Mouse (Mus musculus) lung, embryonic 15.5 days (tissue): Measurements from ENCODE around the gene Hsph1. TPM values are rescaled to one million over a fixed set of nuclear protein-coding genes. Genes with fewer than 3 reads are reported as not detected.
A peak's percentile ranks its signal among the peaks of the same experiment; 100 is the strongest.

ENCODE experiments used
- ATAC-seq: fragments of 200-750 bp; cut with Nextera tagmentation; 2 replicates; pipeline ENCODE4 v1.8.0; 2017; ENCODE audit warnings: moderate number of reproducible peaks, borderline replicate concordance; ENCODE audit not compliant: low FRiP score, low TSS enrichment; ENCODE audit errors: extremely low read depth
- H3K27ac ChIP-seq: fragments of 300-500 bp; sonication (generic); 2 replicates; pipeline ENCODE4 v1.5.1; 2015; ENCODE audit warnings: moderate library complexity, mild to moderate bottlenecking, inconsistent platforms
- H3K27me3 ChIP-seq: fragments of 300-500 bp; sonication (generic); 2 replicates; pipeline ENCODE4 v1.6.1; 2015; ENCODE audit warnings: inconsistent platforms
- H3K36me3 ChIP-seq: fragments of 300-500 bp; sonication (generic); 2 replicates; pipeline ENCODE4 v1.6.1; 2015; ENCODE audit warnings: inconsistent platforms
- H3K4me1 ChIP-seq: fragments of 300-500 bp; sonication (generic); 2 replicates; pipeline ENCODE4 v1.6.1; 2015; ENCODE audit warnings: inconsistent platforms
- H3K4me2 ChIP-seq: fragments of 300-500 bp; sonication (generic); 2 replicates; pipeline ENCODE4 v1.6.1; 2015; ENCODE audit warnings: inconsistent platforms, mild to moderate bottlenecking, moderate library complexity
- H3K4me3 ChIP-seq: fragments of 300-500 bp; sonication (generic); 2 replicates; pipeline ENCODE4 v1.5.1; 2015; ENCODE audit warnings: mild to moderate bottlenecking, inconsistent platforms
- H3K9ac ChIP-seq: fragments of 300-500 bp; sonication (generic); 2 replicates; pipeline ENCODE4 v1.6.1; 2015; ENCODE audit warnings: inconsistent platforms
- H3K9me3 ChIP-seq: fragments of 300-500 bp; sonication (generic); 2 replicates; pipeline ENCODE4 v1.6.1; 2016; ENCODE audit warnings: inconsistent platforms
- WGBS: fragments of 180-500 bp; shearing (Covaris S2); methylation state at CpG from one replicate; pipeline ENCODE4 v1.1.7; 2015; 5-methylcytosine and 5-hydroxymethylcytosine counted together
- polyA plus RNA-seq: library from polyadenylated mRNA; unstranded; fragments of >200 nt; fragmentation: Nextera tagmentation; extraction: Ambion mirVana; gene quantifications from 2 replicates; pipeline ENCODE4 v1.2.1, GENCODE M21; 2015

Hsph1 gene
- polyA plus RNA-seq, 1 experiment from 2014 or later: 52.7 TPM

DNA sequence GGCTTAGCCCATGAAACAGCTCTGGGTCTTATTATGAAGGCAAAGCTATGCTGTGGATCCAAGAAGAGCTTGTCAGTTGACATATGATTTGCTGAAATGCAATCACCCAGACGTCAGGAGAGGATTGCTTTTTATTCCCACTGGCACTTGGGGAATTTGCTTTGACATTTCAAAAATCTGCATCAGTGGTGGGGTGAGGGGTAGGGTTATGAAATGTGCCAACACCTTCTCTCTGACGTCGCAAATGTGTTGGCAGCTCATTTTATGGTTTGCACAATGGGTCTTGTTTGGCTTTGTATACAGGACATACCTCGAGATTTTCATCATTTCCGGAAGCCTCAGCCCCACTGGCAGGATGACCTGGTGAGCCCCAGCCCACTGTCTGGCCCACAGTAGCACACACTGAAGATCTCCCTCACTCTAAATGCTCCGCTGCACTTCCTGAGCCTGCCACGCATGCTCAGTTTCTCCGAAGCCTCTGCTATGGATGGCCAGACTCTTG lies 52.0 kb downstream of the Hsph1 start:
- Histone ChIP-seq H3K4me3 (no peak overlapping the region), H3K9ac (no peak overlapping the region), H3K9me3 (no peaks in the 10 kb centered on the region), H3K4me1 (peaks cover 6% of the 10 kb centered on the region; the same call in 1 of the 2 replicates), H3K36me3 (no peaks in the 10 kb centered on the region), H3K27ac (no peak overlapping the region), H3K4me2 (no peak overlapping the region), H3K27me3 (no peaks in the 10 kb centered on the region)
- ATAC-seq: peak; percentile 65; the same call in 1 of the 2 replicates
- 34% methylated on average over 8 of the region's 8 CpGs for WGBS

DNA sequence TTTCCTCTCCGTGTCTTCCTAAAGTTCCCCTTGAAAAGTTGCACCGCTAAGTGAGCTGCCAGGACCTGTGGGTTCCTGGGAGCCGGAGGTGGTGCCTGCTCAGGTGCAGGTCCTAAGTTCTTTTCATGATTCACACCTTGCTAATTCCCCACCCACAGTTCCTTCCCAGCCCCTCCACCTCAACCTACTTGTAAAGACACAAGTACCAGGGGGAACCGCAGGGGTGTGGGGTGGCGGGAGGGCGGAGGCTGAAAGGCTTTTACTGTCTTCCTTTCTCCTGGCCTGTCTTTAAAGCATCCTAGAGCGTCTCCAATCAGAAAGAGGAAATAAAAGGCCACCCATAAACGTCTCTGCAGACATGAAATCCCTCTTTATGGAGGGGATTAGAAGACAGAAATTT lies 52.7 kb downstream of the Hsph1 start:
- no peaks in the 10 kb centered on the region for H3K9me3 ChIP-seq
- WGBS: 35% methylated on average over 8 of the region's 8 CpGs
- no peaks in the 10 kb centered on the region for H3K27me3 ChIP-seq
- ATAC-seq: no peak
- no peak overlapping the region for H3K9ac ChIP-seq
- no peak overlapping the region for H3K4me2 ChIP-seq
- H3K4me3 ChIP-seq: no peak overlapping the region
- H3K27ac ChIP-seq: no peak overlapping the region
- peaks cover 4% of the 10 kb centered on the region; the same call in 1 of the 2 replicates for H3K4me1 ChIP-seq
- H3K36me3 ChIP-seq: no peaks in the 10 kb centered on the region

- no peak for ATAC-seq
These were observed 53.4 kb downstream of the Hsph1 start for GRCm38 (mm10) chr5:149582642-149583262.

DNA sequence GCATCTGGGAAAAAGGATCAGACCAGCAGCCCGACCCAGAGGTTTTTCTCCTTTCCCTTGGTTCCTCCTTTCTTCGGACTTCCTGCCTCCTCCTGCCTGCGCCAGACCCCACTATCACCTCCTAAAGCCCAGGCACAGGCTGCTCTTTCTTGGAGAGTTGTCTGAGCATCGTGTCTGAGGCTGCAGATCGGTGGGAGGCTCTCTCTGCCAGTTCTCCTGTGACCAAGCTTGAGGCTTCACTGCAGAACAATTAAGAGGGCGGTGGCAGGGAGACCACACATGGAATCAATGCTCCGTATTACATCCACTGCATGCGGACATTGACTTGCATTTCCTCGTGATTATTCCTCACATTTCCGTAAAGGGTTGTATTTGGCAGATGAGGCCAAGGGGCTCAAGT lies 58.7 kb downstream of the Hsph1 start:
- Histone ChIP-seq H3K4me2 (no peak overlapping the region), H3K27me3 (no peaks in the 10 kb centered on the region), H3K9ac (no peak overlapping the region), H3K4me1 (no peaks in the 10 kb centered on the region), H3K36me3 (no peaks in the 10 kb centered on the region), H3K4me3 (no peak overlapping the region), H3K27ac (no peak overlapping the region), H3K9me3 (no peaks in the 10 kb centered on the region)
- 34% methylated on average over 10 of the region's 10 CpGs for WGBS
- no peak for ATAC-seq

More at GRCm38 (mm10) chr5:149582642-149583262, 53.4 kb downstream of the Hsph1 start:
- H3K4me1 ChIP-seq: peaks cover 3% of the 10 kb centered on the region; the same call in 1 of the 2 replicates
- WGBS: 37% methylated on average over 5 of the region's 5 CpGs
- no peaks in the 10 kb centered on the region for H3K9me3 ChIP-seq
- H3K9ac ChIP-seq: no peak overlapping the region
- H3K4me3 ChIP-seq: no peak overlapping the region
- no peaks in the 10 kb centered on the region for H3K36me3 ChIP-seq
- no peak overlapping the region for H3K27ac ChIP-seq
- H3K4me2 ChIP-seq: no peak overlapping the region
- H3K27me3 ChIP-seq: no peaks in the 10 kb centered on the region

DNA sequence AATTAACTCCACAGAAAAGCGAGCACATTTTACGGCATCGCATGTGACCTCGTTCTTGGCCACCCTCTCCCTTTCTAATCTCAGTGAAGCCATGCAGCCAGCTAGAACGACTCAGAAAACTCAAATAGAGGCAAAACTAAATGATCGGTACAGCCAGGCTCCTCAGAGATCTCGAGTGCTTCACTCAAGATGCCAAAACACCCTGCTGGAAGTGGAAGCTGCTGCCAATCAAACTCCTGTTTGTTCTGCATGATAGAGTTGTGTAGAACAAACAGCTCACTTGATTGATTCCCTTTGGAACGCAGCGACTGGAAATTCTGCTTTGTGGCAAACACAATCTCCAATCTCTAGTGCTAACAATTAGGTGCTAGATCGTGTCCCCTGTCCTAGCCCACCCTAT lies 59.2 kb downstream of the Hsph1 start:
- no peak overlapping the region for H3K4me3 ChIP-seq
- H3K4me1 ChIP-seq: no peaks in the 10 kb centered on the region
- H3K27me3 ChIP-seq: no peaks in the 10 kb centered on the region
- no peak overlapping the region for H3K4me2 ChIP-seq
- no peaks in the 10 kb centered on the region for H3K9me3 ChIP-seq
- 31% methylated on average over 10 of the region's 10 CpGs for WGBS
- no peak overlapping the region for H3K27ac ChIP-seq
- no peak overlapping the region for H3K9ac ChIP-seq
- ATAC-seq: no peak
- no peaks in the 10 kb centered on the region for H3K36me3 ChIP-seq

GRCm38 (mm10) chr5:149568993-149569392 lies 67.2 kb downstream of the Hsph1 start:
- Histone ChIP-seq H3K27me3 (no peaks in the 10 kb centered on the region), H3K36me3 (no peaks in the 10 kb centered on the region), H3K4me3 (no peak overlapping the region), H3K4me1 (peaks cover 7% of the 10 kb centered on the region; the same call in 1 of the 2 replicates), H3K27ac (no peak overlapping the region), H3K9me3 (no peaks in the 10 kb centered on the region), H3K9ac (no peak overlapping the region), H3K4me2 (no peak overlapping the region; the same call in 1 of the 2 replicates)
- 48% methylated on average over 13 of the region's 13 CpGs for WGBS
- peak; percentile 50; the same call in 1 of the 2 replicates for ATAC-seq

DNA sequence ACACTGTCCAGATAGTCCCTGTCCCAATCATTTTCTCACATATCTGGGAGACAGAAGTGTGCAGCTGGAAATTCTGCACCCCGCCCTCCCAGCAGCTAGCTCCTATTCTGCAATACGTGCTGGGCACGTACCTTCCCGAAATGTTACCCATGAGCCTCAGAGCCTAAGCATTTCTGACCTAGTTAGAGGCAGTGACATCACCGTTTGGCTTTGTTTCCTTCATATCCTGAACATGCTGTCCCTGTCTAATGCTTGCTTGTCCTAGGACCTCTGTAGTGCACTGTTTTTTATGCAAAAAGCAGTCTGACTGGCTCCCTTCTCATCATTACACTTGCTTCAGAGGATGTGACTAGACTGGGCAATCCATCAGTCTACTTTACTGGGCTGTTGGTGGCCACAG lies 69.2 kb downstream of the Hsph1 start:
- no peak overlapping the region for H3K27ac ChIP-seq
- no peak for ATAC-seq
- H3K4me2 ChIP-seq: no peak overlapping the region
- no peaks in the 10 kb centered on the region for H3K36me3 ChIP-seq
- 67% methylated on average over 5 of the region's 5 CpGs for WGBS
- no peak overlapping the region for H3K9ac ChIP-seq
- H3K4me1 ChIP-seq: peaks cover 7% of the 10 kb centered on the region; the same call in 1 of the 2 replicates
- no peaks in the 10 kb centered on the region for H3K9me3 ChIP-seq
- H3K4me3 ChIP-seq: no peak overlapping the region
- H3K27me3 ChIP-seq: no peaks in the 10 kb centered on the region

DNA sequence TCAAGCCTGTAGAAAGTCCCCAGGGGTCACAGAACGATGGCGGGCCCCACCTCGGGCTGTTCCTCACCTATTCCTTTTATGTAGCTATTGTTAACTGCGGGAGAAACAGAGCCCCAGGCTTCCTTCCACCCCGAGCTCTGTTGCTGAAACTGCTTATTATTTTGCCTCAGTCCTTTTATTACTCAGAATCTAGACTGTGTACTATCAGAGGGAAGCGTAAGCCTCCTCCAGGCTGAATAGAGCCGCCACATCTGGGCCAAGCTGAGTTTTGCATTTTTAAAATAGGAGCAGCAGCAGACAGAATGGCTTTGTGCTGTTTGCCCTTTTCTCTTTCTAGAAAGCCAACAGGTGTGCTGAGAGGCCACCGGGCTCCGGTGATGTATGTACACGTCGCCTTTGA lies 70.2 kb downstream of the Hsph1 start:
- no peak overlapping the region for H3K4me3 ChIP-seq
- H3K9ac ChIP-seq: no peak overlapping the region
- no peak for ATAC-seq
- peaks cover 7% of the 10 kb centered on the region; the same call in 1 of the 2 replicates for H3K4me1 ChIP-seq
- no peaks in the 10 kb centered on the region for H3K27me3 ChIP-seq
- H3K9me3 ChIP-seq: no peaks in the 10 kb centered on the region
- H3K4me2 ChIP-seq: no peak overlapping the region
- WGBS: 59% methylated on average over 11 of the region's 11 CpGs
- no peaks in the 10 kb centered on the region for H3K36me3 ChIP-seq
- no peak overlapping the region for H3K27ac ChIP-seq

Other genes with a start within 250 kb of the Hsph1 start
- 0.92 and 1.5 TPM in 2 replicates for gene Medag, start 224.6 kb downstream of the Hsph1 start, polyA plus RNA-seq
- gene Tex26, start 196.7 kb downstream of the Hsph1 start, polyA plus RNA-seq: 1.4 and 1.7 TPM in 2 replicates
- gene Wdr95, start 107.7 kb downstream of the Hsph1 start, polyA plus RNA-seq: 0.08 and 0.26 TPM in 2 replicates
- 15.7 and 16.2 TPM in 2 replicates for gene B3glct, start 41.9 kb upstream of the Hsph1 start, polyA plus RNA-seq